Mouse (Mus musculus): ENCODE results near the gene Dpy30.

Gene Dpy30

GRCm38 (mm10) chr17:74262415-74262814 is 61.3 kb downstream of the Dpy30 start:
- no peak for DNase-seq

All from retina, postnatal 1 day (tissue).